Mouse (Mus musculus): Measurements from ENCODE around the gene Btbd1. TPM values are rescaled to one million over a fixed set of nuclear protein-coding genes. Genes with fewer than 3 reads are reported as not detected.
"Not testable (repeated sequence)": the region's sequence is repeated elsewhere in the genome, so short reads cannot be mapped to it uniquely, and the experiment has no call there.

The Btbd1 gene
- polyA plus RNA-seq, 1 experiment from 2014 or later, result 16.6 TPM

DNA sequence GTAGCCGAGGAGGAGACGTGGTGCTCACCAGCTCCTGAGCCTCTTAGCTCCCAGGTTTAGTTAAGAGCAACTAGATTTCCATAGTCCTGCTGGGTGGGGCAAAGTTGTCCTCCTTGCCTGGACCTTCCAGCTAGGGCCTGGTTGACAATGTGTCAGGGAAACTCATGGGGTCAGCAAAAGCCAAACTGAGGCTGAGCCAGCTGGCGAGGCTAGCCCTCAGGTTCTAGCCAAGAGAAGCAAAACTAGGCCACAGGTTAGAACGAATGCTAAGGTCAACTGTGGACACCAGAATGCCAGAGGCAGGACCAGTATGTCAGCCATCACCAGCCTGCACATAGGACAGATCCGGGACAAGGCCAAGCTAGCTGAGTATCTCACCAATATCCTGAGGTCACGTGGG lies 12.2 kb upstream of the Btbd1 start:
- no peaks in the 10 kb centered on the region for H3K36me3 ChIP-seq (replicated peaks; ENCODE audit: insufficient read depth, low read length)
- peaks cover 6% of the 10 kb centered on the region; the same call in 1 of the 2 replicates for H3K27me3 ChIP-seq (ENCODE audit: insufficient read depth, low read length)
- no peak for ATAC-seq
- H3K9me3 ChIP-seq (ENCODE audit: low read length), result no peaks in the 10 kb centered on the region
- 81% methylated on average over 6 of the region's 6 CpGs for WGBS (ENCODE audit: insufficient replicate concordance)
- H3K4me2 ChIP-seq (ENCODE audit: low read depth, low read length), result no peak overlapping the region
- no peak for DNase-seq
- no peak for TF ChIP-seq CTCF (IDR thresholded peaks at IDR 0.05; ENCODE audit: low read depth)
- TF ChIP-seq EP300 (IDR thresholded peaks at IDR 0.05; ENCODE audit: low read depth), result no peak
- H3K27ac ChIP-seq (ENCODE audit: low read depth), result no peak overlapping the region
- H3K4me1 ChIP-seq (ENCODE audit: insufficient read depth), result no peaks in the 10 kb centered on the region
- no peak overlapping the region for H3K9ac ChIP-seq (replicated peaks)
- H3K4me3 ChIP-seq (ENCODE audit: low read depth, low read length), result no peak overlapping the region

DNA sequence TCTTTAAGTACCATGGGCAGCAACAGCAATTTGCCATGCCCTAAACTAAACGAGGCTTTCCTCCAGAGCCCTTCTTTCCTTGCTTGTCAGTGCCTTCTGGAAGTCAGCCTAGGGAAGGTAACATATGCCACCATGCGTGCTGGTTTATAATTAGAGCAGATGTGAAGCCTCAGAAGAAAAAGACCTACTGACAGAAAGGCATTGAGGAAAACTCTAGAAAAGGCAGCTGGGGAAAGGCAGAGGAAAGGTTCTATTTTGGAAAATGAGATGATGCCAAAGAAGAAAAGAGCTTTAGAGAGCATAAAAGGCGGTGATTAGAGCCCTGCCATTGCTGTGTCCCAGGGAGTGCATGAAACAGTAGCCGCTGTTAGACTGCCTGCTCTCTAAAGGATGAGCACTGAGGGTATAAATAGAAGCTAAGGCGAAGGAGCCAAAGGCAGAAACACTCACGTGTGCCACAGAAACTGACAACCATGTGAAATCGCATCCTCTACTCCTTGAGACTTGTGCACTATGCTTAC lies 11.5 kb upstream of the Btbd1 start:
- Histone ChIP-seq H3K27me3 (ENCODE audit: insufficient read depth, low read length) (0 out of 2 replicates have a peak, but pooled peaks cover 4% of the 10 kb centered on the region), H3K9me3 (ENCODE audit: low read length) (no peaks in the 10 kb centered on the region), H3K9ac (replicated peaks) (no peak overlapping the region), H3K4me1 (ENCODE audit: insufficient read depth) (no peaks in the 10 kb centered on the region), H3K27ac (ENCODE audit: low read depth) (no peak overlapping the region), H3K36me3 (replicated peaks; ENCODE audit: insufficient read depth, low read length) (no peaks in the 10 kb centered on the region), H3K4me2 (ENCODE audit: low read depth, low read length) (no peak overlapping the region), H3K4me3 (ENCODE audit: low read depth, low read length) (no peak overlapping the region)
- WGBS (ENCODE audit: insufficient replicate concordance), result 68% methylated on average over 7 of the region's 7 CpGs
- TF ChIP-seq CTCF (IDR thresholded peaks at IDR 0.05; ENCODE audit: low read depth) (no peak), EP300 (IDR thresholded peaks at IDR 0.05; ENCODE audit: low read depth) (no peak)
- ATAC-seq, result no peak
- DNase-seq, result no peak

DNA sequence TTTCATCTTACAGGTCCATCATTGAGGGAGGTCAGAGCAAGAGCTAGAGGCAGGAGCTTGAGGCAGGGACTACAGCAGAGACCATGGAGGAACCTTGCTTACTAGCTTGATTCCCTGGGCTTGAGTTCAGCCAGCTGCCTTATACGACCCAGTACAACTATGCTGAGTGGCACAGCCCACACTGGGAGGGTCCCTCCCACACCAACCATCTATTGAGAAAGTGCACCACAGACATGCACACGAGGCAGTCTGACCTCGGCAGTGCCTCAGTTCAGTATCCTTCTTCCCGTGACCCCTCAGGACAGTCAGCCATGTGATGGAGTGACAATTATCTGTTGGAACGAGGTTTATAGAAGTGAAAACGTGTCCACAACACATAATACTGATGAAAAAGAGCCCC lies 10.5 kb upstream of the Btbd1 start:
- H3K36me3 ChIP-seq (replicated peaks; ENCODE audit: insufficient read depth, low read length), result no peaks in the 10 kb centered on the region
- H3K27me3 ChIP-seq (ENCODE audit: insufficient read depth, low read length), result 0 out of 2 replicates have a peak, but pooled peaks cover 4% of the 10 kb centered on the region
- ATAC-seq (no peak), DNase-seq (no peak)
- no peaks in the 10 kb centered on the region for H3K4me1 ChIP-seq (ENCODE audit: insufficient read depth)
- H3K4me2 ChIP-seq (ENCODE audit: low read depth, low read length), result no peak overlapping the region
- 58% methylated on average over 6 of the region's 6 CpGs for WGBS (ENCODE audit: insufficient replicate concordance)
- TF ChIP-seq EP300 (IDR thresholded peaks at IDR 0.05; ENCODE audit: low read depth), result no peak
- TF ChIP-seq CTCF (IDR thresholded peaks at IDR 0.05; ENCODE audit: low read depth), result no peak
- no peaks in the 10 kb centered on the region for H3K9me3 ChIP-seq (ENCODE audit: low read length)
- H3K4me3 ChIP-seq (ENCODE audit: low read depth, low read length), result no peak overlapping the region
- H3K9ac ChIP-seq (replicated peaks), result no peak overlapping the region
- no peak overlapping the region for H3K27ac ChIP-seq (ENCODE audit: low read depth)

DNA sequence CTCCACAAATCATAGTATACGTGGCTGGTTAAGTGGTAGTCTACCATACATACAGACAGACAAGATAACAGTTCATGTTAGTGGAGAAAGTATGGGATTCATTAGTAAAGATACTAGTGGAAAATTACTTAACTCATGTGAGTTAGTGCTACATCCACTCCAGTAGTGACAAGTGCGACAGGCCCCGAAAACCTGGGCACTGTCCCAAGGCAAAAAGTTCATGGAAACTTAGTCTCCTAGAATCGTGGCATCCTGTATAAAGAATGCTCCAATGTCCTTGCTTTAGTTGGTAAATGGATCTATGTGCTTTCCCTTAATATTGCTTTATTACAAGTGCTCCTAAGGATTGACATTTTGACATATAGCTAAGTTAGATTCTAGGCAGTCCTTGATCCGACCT lies 8.5 kb upstream of the Btbd1 start:
- H3K36me3 ChIP-seq (replicated peaks; ENCODE audit: insufficient read depth, low read length); H3K4me1 ChIP-seq (ENCODE audit: insufficient read depth); H3K4me2 ChIP-seq (ENCODE audit: low read depth, low read length); H3K9me3 ChIP-seq (ENCODE audit: low read length); ATAC-seq; H3K27me3 ChIP-seq (ENCODE audit: insufficient read depth, low read length); H3K27ac ChIP-seq (ENCODE audit: low read depth); H3K4me3 ChIP-seq (ENCODE audit: low read depth, low read length); DNase-seq; H3K9ac ChIP-seq (replicated peaks): not testable (repeated sequence)
- WGBS (ENCODE audit: insufficient replicate concordance), result 74% methylated on average over 5 of the region's 5 CpGs

DNA sequence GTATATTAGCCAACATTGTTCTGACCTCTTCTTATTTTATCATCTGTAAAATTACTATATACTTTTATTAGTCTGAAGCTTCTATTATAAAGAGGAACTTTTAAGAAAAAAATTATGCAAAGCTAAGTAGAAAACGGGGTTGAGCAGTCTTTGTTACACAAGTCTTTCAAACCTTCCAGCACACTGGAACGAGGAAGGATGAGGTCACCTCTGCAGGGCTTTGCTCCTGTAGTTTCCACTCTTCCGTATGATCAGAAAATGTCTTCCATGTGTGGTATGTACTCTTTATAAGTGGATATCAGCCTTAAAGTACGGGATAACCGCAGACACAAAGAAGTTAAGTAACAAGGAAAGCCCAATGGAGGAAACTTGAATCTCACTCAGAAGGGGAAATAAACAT lies 6.2 kb upstream of the Btbd1 start:
- H3K27me3 ChIP-seq (ENCODE audit: insufficient read depth, low read length), result no peaks in the 10 kb centered on the region
- whole genome bisulfite sequencing (ENCODE audit: insufficient replicate concordance), result 74% methylated on average over 5 of the region's 5 CpGs
- no peaks in the 10 kb centered on the region for H3K36me3 ChIP-seq (replicated peaks; ENCODE audit: insufficient read depth, low read length)
- ATAC-seq (no peak), DNase-seq (no peak)
- H3K9me3 ChIP-seq (ENCODE audit: low read length), result no peaks in the 10 kb centered on the region
- H3K9ac ChIP-seq (replicated peaks), result no peak overlapping the region
- H3K27ac ChIP-seq (ENCODE audit: low read depth), result no peak overlapping the region
- H3K4me3 ChIP-seq (ENCODE audit: low read depth, low read length), result no peak overlapping the region
- no peak for TF ChIP-seq EP300 (IDR thresholded peaks at IDR 0.05; ENCODE audit: low read depth)
- TF ChIP-seq CTCF (IDR thresholded peaks at IDR 0.05; ENCODE audit: low read depth), result no peak
- H3K4me2 ChIP-seq (ENCODE audit: low read depth, low read length), result no peak overlapping the region
- H3K4me1 ChIP-seq (ENCODE audit: insufficient read depth), result no peaks in the 10 kb centered on the region

DNA sequence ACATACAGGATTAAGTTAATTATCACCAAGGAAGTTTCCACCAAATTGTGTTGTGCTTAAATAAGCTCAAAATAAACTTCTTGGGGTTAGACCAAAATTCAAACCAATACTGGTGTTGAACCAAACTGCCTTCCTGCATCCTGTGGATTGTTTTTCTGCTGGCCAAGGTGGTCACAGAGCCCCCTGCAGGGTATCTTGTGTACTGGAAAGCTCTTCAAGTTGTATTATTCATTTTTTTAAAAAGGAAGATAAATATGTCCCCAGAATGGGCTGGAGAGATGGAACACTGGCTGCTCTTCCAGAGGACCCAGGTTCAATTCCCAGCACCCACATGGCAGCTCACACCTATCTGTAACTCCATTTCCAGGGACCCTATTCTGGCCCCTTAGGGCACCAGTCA lies 5.6 kb upstream of the Btbd1 start:
- no peak for ATAC-seq
- H3K36me3 ChIP-seq (replicated peaks; ENCODE audit: insufficient read depth, low read length), result no peaks in the 10 kb centered on the region
- no peak overlapping the region for H3K9ac ChIP-seq (replicated peaks)
- TF ChIP-seq CTCF (IDR thresholded peaks at IDR 0.05; ENCODE audit: low read depth) (peak; percentile 36), EP300 (IDR thresholded peaks at IDR 0.05; ENCODE audit: low read depth) (no peak)
- H3K27ac ChIP-seq (ENCODE audit: low read depth), result no peak overlapping the region
- DNase-seq, result no peak
- no peaks in the 10 kb centered on the region; the same call in 1 of the 2 replicates for H3K4me1 ChIP-seq (ENCODE audit: insufficient read depth)
- no peaks in the 10 kb centered on the region for H3K9me3 ChIP-seq (ENCODE audit: low read length)
- H3K4me2 ChIP-seq (ENCODE audit: low read depth, low read length), result no peak overlapping the region
- H3K27me3 ChIP-seq (ENCODE audit: insufficient read depth, low read length), result no peaks in the 10 kb centered on the region
- H3K4me3 ChIP-seq (ENCODE audit: low read depth, low read length), result no peak overlapping the region
